Mouse (Mus musculus) gastrocnemius, postnatal 36 days (tissue): Measurements from ENCODE around the gene Cwc22. TPM values are rescaled to one million over a fixed set of nuclear protein-coding genes. Genes with fewer than 3 reads are reported as not detected.

Source experiments
- total RNA-seq, 2 experiments: library from RNA; stranded (reverse); gene quantifications; 2 replicates each; pipeline ENCODE4 v1.2.3; 2021

The Cwc22 gene
- total RNA-seq, 2 experiments from 2014 or later, result 12.9 to 15.3 TPM

Other genes starting within 250 kb of the Cwc22 start
- 1 to 10 TPM; 2.8 to 3.3 TPM for gene Zfp385b, start 126.7 kb downstream of the Cwc22 start, total RNA-seq